Mouse (Mus musculus) kidney, postnatal 10 days (tissue): Measurements from ENCODE around the gene Rpl19.
A peak's percentile ranks its signal among the peaks of the same experiment; 100 is the strongest.

Source experiments
- DNase-seq: peaks from one replicate; pipeline ENCODE4 v3.0.0; 2021; ENCODE audit warnings: mixed read lengths

Gene Rpl19

GRCm38 (mm10) chr11:98057998-98058397 lies 31.5 kb downstream of the Rpl19 start:
- DNase-seq: no peak

GRCm38 (mm10) chr11:98059662-98060061 lies 33.2 kb downstream of the Rpl19 start:
- no peak for DNase-seq

GRCm38 (mm10) chr11:98060104-98060692 lies 33.7 kb downstream of the Rpl19 start:
- no peak for DNase-seq

- DNase-seq: no peak
These were observed 34.9 kb downstream of the Rpl19 start for GRCm38 (mm10) chr11:98061441-98061840.

GRCm38 (mm10) chr11:98061904-98062562 lies 35.5 kb downstream of the Rpl19 start:
- no peak for DNase-seq

- DNase-seq: no peak
These were observed 39.7 kb downstream of the Rpl19 start for GRCm38 (mm10) chr11:98066201-98066600.

GRCm38 (mm10) chr11:98067255-98067654 lies 40.7 kb downstream of the Rpl19 start:
- DNase-seq: no peak

GRCm38 (mm10) chr11:98073442-98073841 lies 46.9 kb downstream of the Rpl19 start:
- DNase-seq: no peak

- DNase-seq: peak; percentile 94
These were observed 48.8 kb downstream of the Rpl19 start for GRCm38 (mm10) chr11:98075195-98075808.

GRCm38 (mm10) chr11:98077086-98077485 lies 50.6 kb downstream of the Rpl19 start:
- DNase-seq: no peak
